Mouse (Mus musculus) heart, postnatal 25 days (tissue): ENCODE data around the gene Dirc2. TPM values are rescaled to one million over a fixed set of nuclear protein-coding genes. Genes with fewer than 3 reads are reported as not detected.

Experiments
- DNase-seq: peaks from one replicate; pipeline ENCODE4 v3.0.0; 2022; ENCODE audit warnings: low spot score
- intact Hi-C: fragments of 180-260 bp; cut with DNase I; formaldehyde crosslinking; loops from one replicate; pipeline ENCODE4 v1.15.1; 2025
- total RNA-seq, 2 experiments: library from RNA; stranded (reverse); gene quantifications; 2 replicates each; pipeline ENCODE4 v1.2.3; 2021

Dirc2 gene
- total RNA-seq, result 10 to 100 TPM; 54.2 to 63.4 TPM

- intact Hi-C loops, result loop anchor here (5.0 kb wide), 1 partner anchor 98 kb away; no protein-coding TSS in a partner anchor
Measured at GRCm38 (mm10) chr16:35768785-35769642, at the start of gene Dirc2. Gene Dirc2 (minus strand): TSS chr16:35769356.

GRCm38 (mm10) chr16:35817255-35818089 is 48.3 kb upstream of the Dirc2 start:
- DNase-seq, result peak; percentile 52

More at GRCm38 (mm10) chr16:35768785-35769642, at the start of gene Dirc2:
- peak; percentile 75 for DNase-seq

GRCm38 (mm10) chr16:35813119-35813518 is 44.0 kb upstream of the Dirc2 start:
- DNase-seq, result no peak
- intact Hi-C loops, result loop anchor here (10.0 kb wide), 1 partner anchor 498 kb away; no protein-coding TSS in a partner anchor

More at GRCm38 (mm10) chr16:35817255-35818089, 48.3 kb upstream of the Dirc2 start:
- intact Hi-C loops, result loop anchor here (1.0 to 10.0 kb wide), 4 partner anchors 83 to 760 kb away; partner anchors contain the start of gene Sema5b

- intact Hi-C loops, result no loop called here
- DNase-seq, result no peak
Measured at GRCm38 (mm10) chr16:35808838-35809237, 39.7 kb upstream of the Dirc2 start.

GRCm38 (mm10) chr16:35807663-35807992 is 38.5 kb upstream of the Dirc2 start:
- intact Hi-C loops, result no loop called here
- DNase-seq, result no peak

GRCm38 (mm10) chr16:35806973-35807662 is 38.0 kb upstream of the Dirc2 start:
- DNase-seq, result no peak
- intact Hi-C loops, result no loop called here

GRCm38 (mm10) chr16:35803723-35804122 is 34.6 kb upstream of the Dirc2 start:
- intact Hi-C loops, result no loop called here
- no peak for DNase-seq

- intact Hi-C loops, result no loop called here
- DNase-seq, result no peak
Measured at GRCm38 (mm10) chr16:35802163-35802562, 33.0 kb upstream of the Dirc2 start.

- intact Hi-C loops, result no loop called here
Measured at GRCm38 (mm10) chr16:35791962-35792521, 22.9 kb upstream of the Dirc2 start.

GRCm38 (mm10) chr16:35788330-35788729 is 19.2 kb upstream of the Dirc2 start:
- intact Hi-C loops, result no loop called here
- DNase-seq, result no peak

More at GRCm38 (mm10) chr16:35791962-35792521, 22.9 kb upstream of the Dirc2 start:
- no peak for DNase-seq

- intact Hi-C loops, result no loop called here
- DNase-seq, result no peak
Measured at GRCm38 (mm10) chr16:35787568-35788189, 18.5 kb upstream of the Dirc2 start.

GRCm38 (mm10) chr16:35787163-35787562 is 18.0 kb upstream of the Dirc2 start:
- no peak for DNase-seq

GRCm38 (mm10) chr16:35784134-35784725 is 15.1 kb upstream of the Dirc2 start:
- DNase-seq, result no peak
- intact Hi-C loops, result no loop called here

More at GRCm38 (mm10) chr16:35787163-35787562, 18.0 kb upstream of the Dirc2 start:
- intact Hi-C loops, result no loop called here

- no peak for DNase-seq
- intact Hi-C loops, result no loop called here
Measured at GRCm38 (mm10) chr16:35783207-35783573, 14.0 kb upstream of the Dirc2 start.

- DNase-seq, result no peak
- intact Hi-C loops, result no loop called here
Measured at GRCm38 (mm10) chr16:35782451-35783206, 13.5 kb upstream of the Dirc2 start.

- intact Hi-C loops, result no loop called here
- DNase-seq, result no peak
Measured at GRCm38 (mm10) chr16:35781651-35782050, 12.5 kb upstream of the Dirc2 start.

- intact Hi-C loops, result no loop called here
- DNase-seq, result no peak
Measured at GRCm38 (mm10) chr16:35781096-35781495, 11.9 kb upstream of the Dirc2 start.

GRCm38 (mm10) chr16:35779681-35780080 is 10.5 kb upstream of the Dirc2 start:
- DNase-seq, result no peak
- intact Hi-C loops, result no loop called here
